In the genomic region with DNA sequence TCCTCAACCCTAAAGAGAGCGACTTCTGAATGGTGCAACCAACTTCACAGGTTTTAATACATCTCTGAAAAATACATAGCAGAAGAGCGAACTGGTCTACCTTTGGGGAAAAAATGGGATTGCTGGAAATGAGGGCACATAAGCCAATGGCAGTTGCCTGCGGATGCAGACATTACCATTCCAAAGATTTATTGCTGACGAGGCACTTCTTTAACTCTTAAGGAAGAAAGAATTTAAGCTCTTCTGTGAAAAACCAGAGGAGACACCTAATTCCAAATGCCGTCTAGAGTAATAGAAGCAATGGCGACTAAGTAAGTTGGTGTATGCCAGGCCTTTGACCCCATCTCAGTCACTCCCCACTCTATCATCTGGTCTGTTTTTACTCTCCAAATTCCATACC, we compare ENCODE assay signal across 33 mouse cellular contexts.
"Had no signal": no experiment of that assay in that cellular context is flagged by ENCODE, and none has a peak within 500 bp of the region (broad histone marks: within the 10 kb centered on the region; RNA-seq: fewer than 3 reads in every experiment).

No protein-coding gene starts in this region.

- H3K9me3 ChIP-seq: heart, embryonic 13.5 days; heart, embryonic 15.5 days; hindbrain, embryonic 10.5 days; hindbrain, embryonic 12.5 days; hindbrain, embryonic 13.5 days; hindbrain, embryonic 15.5 days; intestine, embryonic 15.5 days had no signal

- H3K27ac ChIP-seq: hindbrain, embryonic 10.5 days; hindbrain, embryonic 12.5 days; hindbrain, embryonic 13.5 days; hindbrain, embryonic 14.5 days; hindbrain, embryonic 15.5 days; hindbrain, postnatal 0 days; intestine, embryonic 15.5 days; kidney, postnatal 0 days; layer of hippocampus, adult 2 months; left cerebral cortex, adult 2 months had no signal

- H3K4me1 ChIP-seq: heart, embryonic 15.5 days; hindbrain, embryonic 12.5 days; hindbrain, embryonic 13.5 days; hindbrain, embryonic 15.5 days; intestine, embryonic 15.5 days had no signal

- ATAC-seq: hindbrain, embryonic 16.5 days; hindbrain, postnatal 0 days; inflammation-experienced regulatory T-cells, adult 6 months; intestine, embryonic 15.5 days; intestine, embryonic 16.5 days; intestine, postnatal 0 days had no signal

- H3K27me3 ChIP-seq: heart, embryonic 13.5 days; heart, embryonic 15.5 days; hindbrain, embryonic 12.5 days; hindbrain, embryonic 15.5 days; intestine, embryonic 15.5 days had no signal

- H3K4me2 ChIP-seq: heart, embryonic 11.5 days; heart, embryonic 13.5 days; heart, embryonic 15.5 days; hindbrain, embryonic 12.5 days; hindbrain, embryonic 13.5 days; hindbrain, embryonic 14.5 days; hindbrain, embryonic 15.5 days; intestine, embryonic 15.5 days had no signal

- H3K4me3 ChIP-seq: heart, embryonic 13.5 days; heart, embryonic 15.5 days; hindbrain, embryonic 10.5 days; hindbrain, embryonic 12.5 days; hindbrain, embryonic 13.5 days; hindbrain, embryonic 15.5 days; intestine, embryonic 15.5 days; layer of hippocampus, adult 2 months; left cerebral cortex, adult 2 months had no signal

- H3K9ac ChIP-seq: heart, embryonic 13.5 days; heart, embryonic 15.5 days; hindbrain, embryonic 12.5 days; hindbrain, embryonic 13.5 days; hindbrain, embryonic 14.5 days; hindbrain, embryonic 15.5 days; intestine, embryonic 15.5 days had no signal

- DNase-seq: heart, postnatal 10 days; heart, postnatal 14 days; heart, postnatal 36 days; heart, postnatal 4 days; kidney, adult 11 months; kidney, adult 18-20 months; kidney, adult 2 months; kidney, adult 8-10 months; kidney, adult 9 months; kidney, postnatal 10 days; kidney, postnatal 14 days; kidney, postnatal 25 days; kidney, postnatal 36 days; kidney, postnatal 4 days; layer of hippocampus, adult 9-11 months; layer of hippocampus, postnatal 36 days had no signal

- H3K36me3 ChIP-seq: heart, embryonic 13.5 days; heart, embryonic 15.5 days; hindbrain, embryonic 10.5 days; hindbrain, embryonic 12.5 days; hindbrain, embryonic 13.5 days; hindbrain, embryonic 15.5 days; intestine, embryonic 15.5 days had no signal
